Mouse (Mus musculus): Measurements from ENCODE around the gene Cplx3.

Cplx3 gene

DNA sequence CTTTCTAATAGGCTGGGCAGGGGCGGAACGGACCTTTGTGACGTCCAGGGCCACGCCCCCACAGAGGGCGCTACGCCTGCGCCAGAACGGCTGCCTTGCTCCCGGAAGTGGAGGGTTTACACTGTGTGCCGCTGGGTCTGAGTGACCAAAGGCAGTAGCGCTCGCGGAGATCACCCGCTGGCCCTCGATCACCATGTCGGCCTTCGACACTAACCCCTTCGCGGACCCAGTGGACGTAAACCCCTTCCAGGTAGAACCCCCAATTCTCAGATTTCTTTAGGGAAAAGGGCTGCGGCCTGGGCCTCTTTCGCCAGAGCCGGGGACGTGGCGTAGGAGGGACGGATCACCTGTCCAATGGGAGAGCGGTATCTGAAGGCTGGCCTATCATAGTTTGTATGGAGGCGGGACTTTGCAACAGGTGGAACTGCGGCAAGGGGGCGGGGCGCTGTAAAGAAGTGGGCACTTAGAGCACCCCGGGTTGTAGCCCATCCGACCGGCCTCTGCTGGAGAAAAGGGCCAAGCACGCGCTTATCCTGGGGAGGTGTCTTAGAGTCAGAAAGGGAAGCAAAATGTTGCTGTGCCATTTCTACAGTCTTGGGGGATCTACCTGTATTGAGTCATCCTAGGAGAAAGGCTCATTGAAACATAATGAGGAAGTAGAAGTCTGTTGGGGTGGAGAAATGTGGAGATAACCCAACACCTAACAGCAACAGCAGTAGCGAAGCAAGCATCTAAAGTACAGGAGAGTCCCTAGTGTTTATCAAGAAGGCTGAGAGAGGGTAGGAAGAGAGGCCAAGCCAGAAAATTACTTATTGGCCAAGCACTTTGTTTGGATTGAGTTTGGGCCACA lies 45.0 kb downstream of the Cplx3 start, which contains the start of gene Scamp2:
Gene Scamp2 (plus strand): TSS at position 83 of the 850 bp plus-strand sequence.
- DNase-seq (ENCODE audit: low spot score in 2 of 2): peak; percentile 94

- no peak for DNase-seq (ENCODE audit: low spot score in 2 of 2)
Observed at GRCm38 (mm10) chr9:57560263-57560662, 45.8 kb downstream of the Cplx3 start.

GRCm38 (mm10) chr9:57559568-57559967 lies 46.5 kb downstream of the Cplx3 start:
- no peak for DNase-seq (ENCODE audit: low spot score in 2 of 2)

DNA sequence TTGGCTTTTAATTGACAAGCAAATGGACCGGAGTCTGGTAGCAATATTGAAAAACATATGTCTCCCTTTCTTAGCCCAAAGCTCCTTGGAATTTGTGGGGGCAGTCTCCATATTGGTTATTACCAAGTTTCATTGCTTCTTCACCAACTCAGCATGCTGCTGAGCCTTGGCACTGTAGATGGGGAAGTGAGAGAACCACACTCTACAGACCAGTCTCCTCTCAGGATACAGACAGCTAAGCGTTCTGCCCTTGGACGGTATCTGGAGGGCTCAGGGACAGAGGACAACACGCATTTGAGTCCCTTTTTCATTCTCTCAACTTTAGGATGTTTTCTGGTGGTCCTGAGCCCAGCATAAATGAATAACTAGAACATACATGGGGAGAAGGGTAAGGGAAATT lies 47.5 kb downstream of the Cplx3 start:
- no peak for DNase-seq (ENCODE audit: low spot score in 2 of 2)

- no peak for DNase-seq (ENCODE audit: low spot score in 2 of 2)
Observed at GRCm38 (mm10) chr9:57557215-57557614, 48.9 kb downstream of the Cplx3 start.

DNA sequence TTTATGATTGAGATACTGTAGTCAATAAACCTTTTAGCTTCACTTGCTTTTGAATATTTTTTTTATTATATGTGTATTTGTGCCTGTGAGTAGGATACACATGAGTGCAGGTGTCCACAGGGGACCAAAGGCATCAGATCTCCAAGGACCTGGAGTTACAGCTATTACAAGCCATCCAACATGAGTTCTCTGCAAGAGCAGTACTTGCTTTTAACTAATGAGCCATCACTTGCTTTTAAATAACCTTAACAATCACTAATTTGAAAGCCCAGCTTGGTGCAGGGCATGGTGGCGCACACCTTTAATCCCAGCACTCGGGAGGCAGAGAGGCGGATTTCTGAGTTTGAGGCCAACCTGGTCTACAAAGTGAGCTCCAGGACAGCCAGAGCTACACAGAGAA lies 51.3 kb downstream of the Cplx3 start:
- no peak for DNase-seq (ENCODE audit: low spot score in 2 of 2)

DNA sequence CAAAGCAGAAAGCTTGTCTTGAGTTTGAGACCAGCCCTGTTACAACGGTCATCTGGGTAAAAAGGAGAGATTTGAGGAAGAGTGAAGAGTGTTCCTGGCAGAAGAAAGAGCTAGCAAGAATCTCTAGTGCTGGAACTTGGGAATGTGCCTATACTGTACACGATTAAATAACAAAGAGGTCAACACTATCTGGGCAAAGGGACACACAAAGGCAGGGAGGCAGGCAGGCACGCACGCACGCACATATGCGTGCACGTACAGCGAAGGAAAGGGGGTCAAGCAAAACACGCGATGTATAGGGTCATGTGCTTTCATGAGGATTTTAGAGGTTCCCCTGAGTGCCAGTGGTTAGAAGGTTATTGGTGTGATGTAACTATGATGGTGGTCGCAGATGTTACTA lies 53.0 kb downstream of the Cplx3 start:
- DNase-seq (ENCODE audit: low spot score in 2 of 2): no peak

DNA sequence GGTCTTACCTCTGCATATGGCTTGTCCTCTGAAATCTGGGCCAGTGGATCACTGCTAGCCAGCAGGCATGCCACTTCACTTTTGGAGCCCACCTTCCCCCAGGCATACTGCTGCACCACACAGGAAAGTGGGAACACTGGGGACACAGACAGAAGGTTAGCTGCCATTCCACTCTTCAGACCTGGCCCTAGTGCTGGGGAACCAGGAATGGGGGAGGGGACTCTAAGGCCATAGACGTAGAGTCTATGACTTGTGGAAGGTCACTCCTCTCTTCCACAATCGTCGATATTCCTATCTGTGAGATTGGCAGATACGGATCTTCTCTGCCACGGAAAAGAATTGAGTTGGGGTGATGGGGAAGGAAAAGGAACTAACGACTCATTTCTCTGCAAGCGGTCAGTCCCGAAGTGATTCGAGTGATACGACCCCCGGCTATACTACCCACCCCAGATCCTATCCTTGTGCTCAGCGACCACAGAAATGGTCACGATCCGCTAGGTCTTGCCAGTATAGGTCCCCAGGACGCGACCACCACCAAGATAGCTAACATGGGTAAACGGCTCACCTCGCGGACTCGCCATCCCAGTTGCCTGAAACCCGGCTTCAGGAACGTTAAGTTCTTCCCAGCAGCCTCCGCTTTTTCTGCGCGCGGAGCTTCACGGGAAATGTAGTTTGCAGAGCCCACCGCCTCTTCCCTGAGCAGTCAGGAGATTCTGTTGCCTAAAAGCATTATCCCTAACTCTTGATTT lies 53.8 kb downstream of the Cplx3 start, which contains the start of gene Mpi:
Gene Mpi (minus strand): TSS at position 625 of the 749 bp plus-strand sequence.
- DNase-seq (ENCODE audit: low spot score in 2 of 2): peak; percentile 58 to 66

DNA sequence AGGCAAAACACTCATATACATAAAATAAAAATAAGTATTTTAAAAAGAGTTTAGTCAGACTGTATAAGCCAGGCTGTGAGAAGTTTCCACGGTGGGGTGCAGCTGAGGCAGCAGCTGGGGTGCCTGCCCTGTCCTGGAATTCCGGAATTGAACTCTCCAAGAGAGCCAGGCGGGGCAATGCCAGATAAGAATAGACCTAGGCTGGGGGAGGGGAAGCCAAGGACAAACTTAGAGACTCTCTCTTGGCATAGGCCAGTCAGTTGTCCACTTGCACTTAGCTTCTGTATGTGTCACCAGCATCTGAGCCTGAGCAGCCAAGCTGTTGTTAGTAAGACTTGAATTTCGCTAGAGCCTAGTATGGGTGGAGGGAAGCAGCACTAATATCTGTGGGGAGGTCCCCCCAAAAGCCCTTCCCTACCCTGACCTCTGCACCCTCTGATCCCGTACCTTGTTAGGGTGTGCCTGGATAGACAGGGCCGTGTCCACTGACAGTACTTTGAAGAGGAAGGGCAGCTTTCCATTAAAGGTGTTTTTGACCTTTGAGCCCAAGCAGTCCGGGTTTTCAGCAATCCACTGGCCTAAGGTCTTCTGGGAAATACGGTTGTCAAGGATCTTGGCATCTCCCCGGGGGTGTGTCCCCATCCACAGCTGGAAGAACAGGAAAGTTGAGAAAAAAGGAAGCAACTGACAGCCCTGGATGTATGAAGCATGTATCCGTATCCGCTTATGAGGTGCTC lies 55.8 kb downstream of the Cplx3 start:
- no peak for DNase-seq (ENCODE audit: low spot score in 2 of 2)
